Mouse (Mus musculus) CH12F3 (cell line): Measurements from ENCODE around the gene Slc2a4.
"Not testable (repeated sequence)": the region's sequence is repeated elsewhere in the genome, so short reads cannot be mapped to it uniquely, and the experiment has no call there.

Experiments
- in situ Hi-C: fragments of 300-500 bp; cut with MboI; formaldehyde crosslinking; loops from 2 replicates; pipeline ENCODE4 v1.14.3; 2020; ENCODE audit warnings: low sequenced_read_pairs

Slc2a4 gene

GRCm38 (mm10) chr11:69974907-69975306 lies 26.9 kb upstream of the Slc2a4 start:
- in situ Hi-C loops, result no loop called here

GRCm38 (mm10) chr11:69970775-69971174 lies 22.8 kb upstream of the Slc2a4 start:
- in situ Hi-C loops, result no loop called here

- in situ Hi-C loops, result no loop called here
Measured at GRCm38 (mm10) chr11:69970222-69970621, 22.2 kb upstream of the Slc2a4 start.

- in situ Hi-C loops, result no loop called here
Measured at GRCm38 (mm10) chr11:69968793-69969192, 20.8 kb upstream of the Slc2a4 start.

- in situ Hi-C loops, result no loop called here
Measured at GRCm38 (mm10) chr11:69966860-69967517, 19.0 kb upstream of the Slc2a4 start.

- in situ Hi-C loops, result no loop called here
Measured at GRCm38 (mm10) chr11:69966006-69966859, 18.2 kb upstream of the Slc2a4 start.

GRCm38 (mm10) chr11:69965271-69966005 lies 17.4 kb upstream of the Slc2a4 start:
- in situ Hi-C loops, result no loop called here

GRCm38 (mm10) chr11:69964650-69965270 lies 16.8 kb upstream of the Slc2a4 start, which contains the start of gene Cldn7:
Gene Cldn7, plus strand, starts transcription at chr11:69964779.
- in situ Hi-C loops, result no loop called here

- in situ Hi-C loops, result no loop called here
Measured at GRCm38 (mm10) chr11:69961841-69962240, 13.9 kb upstream of the Slc2a4 start.

GRCm38 (mm10) chr11:69960616-69961015 lies 12.6 kb upstream of the Slc2a4 start:
- in situ Hi-C loops, result no loop called here

GRCm38 (mm10) chr11:69956218-69956617 lies 8.2 kb upstream of the Slc2a4 start:
- in situ Hi-C loops, result no loop called here

GRCm38 (mm10) chr11:69955618-69956017 lies 7.6 kb upstream of the Slc2a4 start:
- in situ Hi-C loops, result not testable (repeated sequence)

- in situ Hi-C loops, result no loop called here
Measured at GRCm38 (mm10) chr11:69953267-69953915, 5.4 kb upstream of the Slc2a4 start.

GRCm38 (mm10) chr11:69952274-69952673 lies 4.3 kb upstream of the Slc2a4 start:
- in situ Hi-C loops, result no loop called here

GRCm38 (mm10) chr11:69950807-69951459 lies 2.9 kb upstream of the Slc2a4 start:
- in situ Hi-C loops, result no loop called here

- in situ Hi-C loops, result no loop called here
Measured at GRCm38 (mm10) chr11:69948763-69949150, 769 bp upstream of the Slc2a4 start.

GRCm38 (mm10) chr11:69947337-69948065 lies 487 bp downstream of the Slc2a4 start:
- in situ Hi-C loops, result no loop called here

- in situ Hi-C loops, result no loop called here
Measured at GRCm38 (mm10) chr11:69945997-69946891, 1.7 kb downstream of the Slc2a4 start.
